15 mouse cellular contexts compared by ENCODE assay signal in genomic region chr9:35336701-35337055, GRCm38 (mm10).
DNase-seq lines count a peak whose midpoint lies in the region; ATAC-seq and TF ChIP-seq lines count a peak whose summit lies in the region.
"Had no signal": no experiment of that assay in that cellular context is flagged by ENCODE, and none has a peak within 500 bp of the region (broad histone marks: within the 10 kb centered on the region; RNA-seq: fewer than 3 reads in every experiment).

No protein-coding gene starts in this region.

- WGBS in heart, embryonic 13.5 days, result 47% methylated on average over 5 of the region's 5 CpGs
- 56% methylated on average over 5 of the region's 5 CpGs for WGBS in lung, embryonic 16.5 days
- WGBS in limb, embryonic 14.5 days, result 71% methylated on average over 5 of the region's 5 CpGs

- no peak for ATAC-seq in heart, embryonic 13.5 days (ENCODE audit: extremely low read depth, insufficient number of reproducible peaks, low FRiP score, low TSS enrichment)
- no peak for ATAC-seq in lung, embryonic 16.5 days (ENCODE audit: low read depth)
- no peak for ATAC-seq in limb, embryonic 14.5 days (ENCODE audit: low FRiP score, low read depth)

- H3K4me1 ChIP-seq in heart, embryonic 13.5 days, result peaks cover 94% of the 10 kb centered on the region
- peaks cover 69% of the 10 kb centered on the region for H3K4me1 ChIP-seq in lung, embryonic 16.5 days (replicated peaks; ENCODE audit: control insufficient read depth, insufficient read depth, low read length)
- peaks cover 91% of the 10 kb centered on the region for H3K4me1 ChIP-seq in limb, embryonic 14.5 days (ENCODE audit: control insufficient read depth, insufficient read depth, low read length)

- no peaks in the 10 kb centered on the region for H3K36me3 ChIP-seq in heart, embryonic 13.5 days
- no peaks in the 10 kb centered on the region for H3K36me3 ChIP-seq in lung, embryonic 16.5 days (ENCODE audit: control insufficient read depth, insufficient read depth, low read length)
- no peaks in the 10 kb centered on the region for H3K36me3 ChIP-seq in limb, embryonic 14.5 days (ENCODE audit: control insufficient read depth, insufficient read depth, low read length)
- H3K36me3 ChIP-seq: hindbrain, embryonic 10.5 days had no signal

- H3K27me3 ChIP-seq in heart, embryonic 13.5 days (replicated peaks), result no peaks in the 10 kb centered on the region
- no peaks in the 10 kb centered on the region for H3K27me3 ChIP-seq in lung, embryonic 16.5 days (ENCODE audit: control insufficient read depth, insufficient read depth, low read depth, low read length)
- no peaks in the 10 kb centered on the region for H3K27me3 ChIP-seq in limb, embryonic 14.5 days (ENCODE audit: control insufficient read depth, insufficient read depth, low read length)

- no peaks in the 10 kb centered on the region for H3K9me3 ChIP-seq in heart, embryonic 13.5 days
- H3K9me3 ChIP-seq in lung, embryonic 16.5 days (ENCODE audit: control insufficient read depth, low read length), result no peaks in the 10 kb centered on the region
- H3K9me3 ChIP-seq in limb, embryonic 14.5 days (ENCODE audit: control insufficient read depth, low read length), result no peaks in the 10 kb centered on the region
- H3K9me3 ChIP-seq: hindbrain, embryonic 10.5 days had no signal

- no peak overlapping the region for H3K9ac ChIP-seq in heart, embryonic 13.5 days
- no peak overlapping the region for H3K9ac ChIP-seq in lung, embryonic 16.5 days (ENCODE audit: low read length)
- H3K9ac ChIP-seq in limb, embryonic 14.5 days (ENCODE audit: low read depth, low read length, severe bottlenecking), result no peak overlapping the region

- H3K27ac ChIP-seq in heart, embryonic 13.5 days (replicated peaks), result peak overlapping the region; percentile 86
- peak overlapping the region; percentile 93 for H3K27ac ChIP-seq in lung, embryonic 16.5 days (ENCODE audit: low read length)
- 0 out of 2 replicates have a peak overlapping the region, but pooled peaks have one; percentile 76 for H3K27ac ChIP-seq in limb, embryonic 14.5 days (replicated peaks; ENCODE audit: low read depth, low read length)

- no peak overlapping the region for H3K4me3 ChIP-seq in heart, embryonic 13.5 days
- H3K4me3 ChIP-seq in lung, embryonic 16.5 days (ENCODE audit: low read length), result no peak overlapping the region
- H3K4me3 ChIP-seq in limb, embryonic 14.5 days (replicated peaks; ENCODE audit: low read length), result no peak overlapping the region
- H3K4me3 ChIP-seq: hindbrain, embryonic 10.5 days had no signal

- H3K4me2 ChIP-seq in heart, embryonic 13.5 days, result no peak overlapping the region
- no peak overlapping the region for H3K4me2 ChIP-seq in lung, embryonic 16.5 days (ENCODE audit: low read depth, low read length)
- no peak overlapping the region for H3K4me2 ChIP-seq in limb, embryonic 14.5 days (replicated peaks; ENCODE audit: low read depth, low read length, severe bottlenecking)

- DNase-seq in adrenal gland, postnatal 10 days, result peak; percentile 50
- DNase-seq in adrenal gland, adult 18-20 months (ENCODE audit: low spot score in 2 of 2), result no peak
- no peak for DNase-seq in heart, postnatal 4 days
- no peak for DNase-seq in lung, postnatal 4 days
- no peak for DNase-seq in limb, embryonic 14.5 days (ENCODE audit: low spot score)
- no peak for DNase-seq in thymus, postnatal 4 days
- DNase-seq: kidney, adult 18-20 months; kidney, postnatal 36 days; layer of hippocampus, postnatal 36 days; lung, adult 2 months; right cerebral cortex, postnatal 14 days; thymus, adult 18-20 months had no signal

- no peak for TF ChIP-seq POLR2A in limb, embryonic 14.5 days (IDR thresholded peaks at IDR 0.05; ENCODE audit: borderline replicate concordance, extremely low read depth, insufficient read depth, insufficient read length)
